Comparison of ENCODE assay signal across 8 mouse cellular contexts in genomic region chr1:177796193-177796939, GRCm38 (mm10). TPM values are rescaled to one million over a fixed set of nuclear protein-coding genes. Genes with fewer than 3 reads are reported as not detected.
DNase-seq lines count a peak whose midpoint lies in the region; ATAC-seq and TF ChIP-seq lines count a peak whose summit lies in the region.

TSS of gene Adss (minus strand) at chr1:177796511.

- H3K4me1 ChIP-seq in forebrain, embryonic 10.5 days, result peaks cover 34% of the 10 kb centered on the region
- peaks cover 13% of the 10 kb centered on the region for H3K4me1 ChIP-seq in heart, embryonic 15.5 days (replicated peaks)
- H3K4me1 ChIP-seq in liver, embryonic 14.5 days (replicated peaks; ENCODE audit: control insufficient read depth in 2 of 2, insufficient read depth in 2 of 2, low read length in 1 of 2), result peaks cover 13 to 16% of the 10 kb centered on the region in 2 experiments
- peaks cover 8% of the 10 kb centered on the region for H3K4me1 ChIP-seq in neural tube, embryonic 11.5 days (ENCODE audit: control insufficient read depth, insufficient read depth, low read length)
- no peaks in the 10 kb centered on the region for H3K4me1 ChIP-seq in stomach, postnatal 0 days (replicated peaks; ENCODE audit: control insufficient read depth, insufficient read depth)

- peak; percentile 99 for DNase-seq in CD8-positive naive resting alpha-beta T cell, adult 2 months (ENCODE audit: low read depth in 2 of 2, low spot score in 2 of 2)
- peak; percentile 95 for DNase-seq in c-Kit-positive CD71-negative TER-119-negative erythroid progenitor cells, embryonic 14.5 days (ENCODE audit: low read depth)
- DNase-seq in forebrain, embryonic 10.5 days (ENCODE audit: extremely low spot score, low spot score), result peak; percentile 98
- DNase-seq in kidney, postnatal 25 days, result peak; percentile 97 to 99
- peak; percentile 95 to 96 (median 95) for DNase-seq in liver, embryonic 14.5 days (ENCODE audit: low read depth in 3 of 3, low spot score in 3 of 3)
- DNase-seq in neural tube, embryonic 11.5 days (ENCODE audit: low spot score), result peak; percentile 100
- DNase-seq in stomach, postnatal 0 days (ENCODE audit: low spot score), result peak; percentile 99

- no peaks in the 10 kb centered on the region for H3K27me3 ChIP-seq in forebrain, embryonic 10.5 days (ENCODE audit: poor library complexity, severe bottlenecking)
- H3K27me3 ChIP-seq in heart, embryonic 15.5 days, result no peaks in the 10 kb centered on the region
- H3K27me3 ChIP-seq in liver, embryonic 14.5 days (ENCODE audit: control insufficient read depth, insufficient read depth, low read length), result no peaks in the 10 kb centered on the region
- H3K27me3 ChIP-seq in neural tube, embryonic 11.5 days (ENCODE audit: control insufficient read depth, insufficient read depth, low read length), result no peaks in the 10 kb centered on the region
- H3K27me3 ChIP-seq in stomach, postnatal 0 days (ENCODE audit: control insufficient read depth, insufficient read depth, low read length), result no peaks in the 10 kb centered on the region

- H3K4me3 ChIP-seq in forebrain, embryonic 10.5 days, result peak within 1 kb of the TSS; percentile 91
- H3K4me3 ChIP-seq in heart, embryonic 15.5 days, result peak within 1 kb of the TSS; percentile 65
- H3K4me3 ChIP-seq in liver, embryonic 14.5 days (ENCODE audit: insufficient read depth in 1 of 2, low read depth in 2 of 2, low read length in 2 of 2), result peak within 1 kb of the TSS; percentile 87 to 90
- H3K4me3 ChIP-seq in neural tube, embryonic 11.5 days (ENCODE audit: low read depth, low read length), result peak within 1 kb of the TSS; percentile 89
- H3K4me3 ChIP-seq in stomach, postnatal 0 days (ENCODE audit: low read depth, low read length), result peak within 1 kb of the TSS; percentile 89

- no peaks in the 10 kb centered on the region for H3K9me3 ChIP-seq in forebrain, embryonic 10.5 days
- H3K9me3 ChIP-seq in heart, embryonic 15.5 days (replicated peaks), result no peaks in the 10 kb centered on the region
- H3K9me3 ChIP-seq in liver, embryonic 14.5 days (ENCODE audit: control insufficient read depth, low read length), result no peaks in the 10 kb centered on the region
- no peaks in the 10 kb centered on the region for H3K9me3 ChIP-seq in neural tube, embryonic 11.5 days (ENCODE audit: control insufficient read depth, low read length)
- no peaks in the 10 kb centered on the region for H3K9me3 ChIP-seq in stomach, postnatal 0 days (ENCODE audit: control insufficient read depth, low read length)

- peak within 1 kb of the TSS; percentile 67 for H3K4me2 ChIP-seq in heart, embryonic 15.5 days
- peak within 1 kb of the TSS; percentile 93 for H3K4me2 ChIP-seq in liver, embryonic 14.5 days (ENCODE audit: low read depth)
- peak within 1 kb of the TSS; percentile 74 for H3K4me2 ChIP-seq in neural tube, embryonic 11.5 days (ENCODE audit: low read depth)
- H3K4me2 ChIP-seq in stomach, postnatal 0 days (replicated peaks; ENCODE audit: low read depth), result peak within 1 kb of the TSS; percentile 71

- peak within 1 kb of the TSS; percentile 74 for H3K9ac ChIP-seq in heart, embryonic 15.5 days
- H3K9ac ChIP-seq in liver, embryonic 14.5 days (replicated peaks), result peak within 1 kb of the TSS; percentile 87
- H3K9ac ChIP-seq in neural tube, embryonic 11.5 days (ENCODE audit: low read length), result peak within 1 kb of the TSS; percentile 74
- peak within 1 kb of the TSS; percentile 90 for H3K9ac ChIP-seq in stomach, postnatal 0 days (ENCODE audit: low read length)

- ATAC-seq in heart, embryonic 15.5 days (replicated peaks; ENCODE audit: insufficient number of reproducible peaks, insufficient read depth, low FRiP score, low read depth), result peak; percentile 100
- ATAC-seq in liver, embryonic 14.5 days (ENCODE audit: insufficient read depth), result peak; percentile 99
- ATAC-seq in neural tube, embryonic 11.5 days (ENCODE audit: insufficient read depth, low FRiP score, low TSS enrichment), result peak; percentile 99
- peak; percentile 100 for ATAC-seq in stomach, postnatal 0 days (ENCODE audit: low FRiP score, low TSS enrichment)

- no peaks in the 10 kb centered on the region for H3K36me3 ChIP-seq in forebrain, embryonic 10.5 days (replicated peaks)
- no peaks in the 10 kb centered on the region for H3K36me3 ChIP-seq in heart, embryonic 15.5 days
- H3K36me3 ChIP-seq in liver, embryonic 14.5 days (replicated peaks; ENCODE audit: control insufficient read depth, insufficient read depth, low read depth), result no peaks in the 10 kb centered on the region
- H3K36me3 ChIP-seq in neural tube, embryonic 11.5 days (ENCODE audit: control insufficient read depth, insufficient read depth, low read length), result no peaks in the 10 kb centered on the region
- H3K36me3 ChIP-seq in stomach, postnatal 0 days (ENCODE audit: control insufficient read depth, insufficient read depth, low read length), result no peaks in the 10 kb centered on the region

- WGBS in forebrain, embryonic 10.5 days, result under 1% methylated on average over 63 of the region's 64 CpGs
- WGBS in heart, embryonic 15.5 days, result under 1% methylated on average over 64 of the region's 64 CpGs
- under 1% methylated on average over 59 of the region's 64 CpGs for WGBS in liver, embryonic 14.5 days (ENCODE audit: insufficient replicate concordance)
- WGBS in neural tube, embryonic 11.5 days, result under 1% methylated on average over 49 of the region's 64 CpGs
- whole genome bisulfite sequencing in stomach, postnatal 0 days, result under 1% methylated on average over 53 of the region's 64 CpGs

- no peak for TF ChIP-seq CTCF in liver, embryonic 14.5 days (IDR thresholded peaks at IDR 0.05; ENCODE audit: low read depth)
- no peak for TF ChIP-seq CTCF in stomach, postnatal 0 days (IDR thresholded peaks at IDR 0.05; ENCODE audit: low read depth)

- peak within 1 kb of the TSS; percentile 95 for H3K27ac ChIP-seq in forebrain, embryonic 10.5 days
- H3K27ac ChIP-seq in heart, embryonic 15.5 days, result peak within 1 kb of the TSS; percentile 93
- H3K27ac ChIP-seq in liver, embryonic 14.5 days, result peak within 1 kb of the TSS; percentile 66
- H3K27ac ChIP-seq in neural tube, embryonic 11.5 days (ENCODE audit: low read depth, low read length), result peak within 1 kb of the TSS; percentile 88
- peak within 1 kb of the TSS; percentile 97 for H3K27ac ChIP-seq in stomach, postnatal 0 days (replicated peaks)

- TF ChIP-seq EP300 in liver, embryonic 14.5 days (IDR thresholded peaks at IDR 0.05; ENCODE audit: low read depth), result no peak
- no peak for TF ChIP-seq EP300 in stomach, postnatal 0 days (optimal IDR thresholded peaks at IDR 0.05)

RNA-seq across cellular contexts. Expression of gene Adss, which starts in this region (rescaled TPM):
- polyA plus RNA-seq in forebrain, embryonic 10.5 days (2016; fragmentation: Nextera tagmentation; extraction: Ambion mirVana), result 50.8 and 54.2 TPM in 2 replicates
- 19.3 and 22.7 TPM in 2 replicates for polyA plus RNA-seq in heart, embryonic 15.5 days (2015; fragmentation: Nextera tagmentation; extraction: Ambion mirVana)
- 6.1 and 11.5 TPM in 2 replicates for polyA plus RNA-seq in liver, embryonic 14.5 days (2012; rRNA removed)
- polyA plus RNA-seq in liver, embryonic 14.5 days (2014; fragmentation: Nextera tagmentation; extraction: Ambion mirVana), result 15.7 and 18.7 TPM in 2 replicates
- 58.7 and 59.6 TPM in 2 replicates for polyA plus RNA-seq in neural tube, embryonic 11.5 days (2014; fragmentation: Nextera tagmentation; extraction: Ambion mirVana)
- polyA plus RNA-seq in stomach, postnatal 0 days (2015; fragmentation: Nextera tagmentation; extraction: Ambion mirVana), result 32.0 and 32.4 TPM in 2 replicates

Comparison
In these comparisons a context has a peak if more than half of its experiments do, and no peak if none do; other contexts are left out.
1. Peak in every context shown above with its lines: DNase-seq, ATAC-seq, H3K4me3 ChIP-seq and H3K27ac ChIP-seq.